Mouse (Mus musculus): Measurements from ENCODE around the gene Chd2.

Gene Chd2

DNA sequence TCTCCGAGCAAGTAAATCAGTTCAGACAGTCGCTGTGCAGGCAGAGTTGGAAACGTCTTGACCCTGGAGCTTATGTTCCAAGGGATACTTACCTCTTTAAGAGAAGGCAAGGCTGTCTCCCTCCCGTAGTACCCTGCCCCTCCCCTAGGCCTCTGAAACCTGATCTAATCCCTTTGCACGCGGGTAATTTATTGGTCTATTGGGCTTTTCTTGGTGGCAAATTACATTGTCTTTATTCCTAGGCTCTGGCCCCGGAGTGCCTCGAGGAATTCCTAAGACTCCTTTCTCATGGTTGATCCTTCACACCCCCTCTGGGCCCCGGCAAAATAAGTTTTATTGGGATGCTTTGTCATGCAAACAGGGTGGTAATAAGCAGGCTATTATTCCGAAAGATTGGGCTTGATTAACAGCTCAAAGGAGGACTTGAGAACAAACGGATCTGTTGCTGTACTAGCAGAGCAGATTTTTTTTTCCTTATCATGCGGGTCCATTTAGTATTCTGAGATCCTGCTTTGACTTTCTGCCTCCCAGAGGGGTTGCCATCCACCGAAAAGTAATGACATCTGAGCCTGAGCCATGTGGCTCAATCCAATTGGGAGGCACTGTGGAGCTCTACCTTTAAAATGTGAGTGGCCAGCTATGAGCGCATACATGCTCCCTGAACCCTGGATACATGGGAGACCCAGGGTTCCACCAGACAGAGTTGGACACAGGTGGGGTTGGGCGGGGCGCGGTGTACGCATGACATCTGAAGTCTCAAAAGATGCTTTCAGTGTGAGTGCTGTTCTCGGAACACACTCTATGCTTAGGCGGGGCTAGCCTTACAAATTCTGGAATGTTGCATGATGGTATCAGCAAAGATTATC is 141.3 kb downstream of the Chd2 start:
- no peak for DNase-seq

GRCm38 (mm10) chr7:73399501-73400044 is 142.1 kb downstream of the Chd2 start:
- DNase-seq = peak; percentile 78

DNA sequence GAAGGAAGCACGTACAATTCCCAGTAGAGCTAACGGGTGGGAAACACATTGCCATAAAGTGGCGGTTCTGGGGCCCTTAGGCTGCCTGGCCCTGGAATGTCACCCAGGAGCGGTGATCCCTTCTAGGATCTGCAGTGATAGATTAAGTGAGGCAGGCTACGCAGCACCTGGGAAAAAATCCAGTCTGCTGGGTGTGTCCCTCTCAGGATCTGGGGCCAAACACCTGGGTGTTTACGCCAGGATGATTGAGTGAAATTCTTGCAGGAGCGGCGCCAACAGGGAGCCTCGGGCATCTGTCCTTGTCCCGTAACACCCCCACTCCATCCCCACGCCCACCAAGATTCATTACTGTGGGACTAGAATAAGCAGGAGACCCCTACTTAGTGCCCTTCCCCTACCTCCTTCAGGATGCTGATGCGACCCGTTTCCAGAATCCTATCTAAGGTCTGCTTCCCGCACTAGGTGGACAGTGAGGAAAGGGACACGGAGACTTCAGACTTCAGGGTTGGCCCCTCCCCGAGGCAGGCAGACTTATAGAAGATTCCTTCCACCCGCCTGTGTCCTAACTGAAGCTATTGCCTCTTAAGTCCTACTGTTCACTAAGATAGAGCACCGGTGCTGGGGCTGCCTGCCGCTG is 142.7 kb downstream of the Chd2 start:
- no peak for DNase-seq

DNA sequence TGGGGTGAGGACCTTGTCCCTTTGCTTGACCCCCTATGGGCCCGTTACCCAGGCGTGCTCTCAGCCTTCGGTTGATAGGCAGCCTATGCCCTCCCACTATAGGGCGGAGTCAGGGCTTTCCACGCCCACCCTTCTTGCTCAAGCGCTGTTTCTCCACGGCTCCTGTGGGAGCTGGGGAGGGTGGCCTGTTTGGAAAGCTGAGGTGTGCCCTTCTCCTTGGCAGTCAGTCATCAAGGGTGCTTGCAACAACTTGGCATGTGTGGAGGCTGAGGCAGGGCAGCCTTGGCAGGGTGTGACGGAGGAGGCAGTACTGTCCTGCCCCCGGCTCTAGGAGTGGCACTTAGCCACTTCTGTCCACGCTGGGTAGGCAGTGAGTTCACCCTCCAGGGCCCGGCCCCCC is 143.3 kb downstream of the Chd2 start:
- peak; percentile 44 for DNase-seq

- DNase-seq = no peak
These were observed 147.6 kb downstream of the Chd2 start for GRCm38 (mm10) chr7:73394013-73394409.

DNA sequence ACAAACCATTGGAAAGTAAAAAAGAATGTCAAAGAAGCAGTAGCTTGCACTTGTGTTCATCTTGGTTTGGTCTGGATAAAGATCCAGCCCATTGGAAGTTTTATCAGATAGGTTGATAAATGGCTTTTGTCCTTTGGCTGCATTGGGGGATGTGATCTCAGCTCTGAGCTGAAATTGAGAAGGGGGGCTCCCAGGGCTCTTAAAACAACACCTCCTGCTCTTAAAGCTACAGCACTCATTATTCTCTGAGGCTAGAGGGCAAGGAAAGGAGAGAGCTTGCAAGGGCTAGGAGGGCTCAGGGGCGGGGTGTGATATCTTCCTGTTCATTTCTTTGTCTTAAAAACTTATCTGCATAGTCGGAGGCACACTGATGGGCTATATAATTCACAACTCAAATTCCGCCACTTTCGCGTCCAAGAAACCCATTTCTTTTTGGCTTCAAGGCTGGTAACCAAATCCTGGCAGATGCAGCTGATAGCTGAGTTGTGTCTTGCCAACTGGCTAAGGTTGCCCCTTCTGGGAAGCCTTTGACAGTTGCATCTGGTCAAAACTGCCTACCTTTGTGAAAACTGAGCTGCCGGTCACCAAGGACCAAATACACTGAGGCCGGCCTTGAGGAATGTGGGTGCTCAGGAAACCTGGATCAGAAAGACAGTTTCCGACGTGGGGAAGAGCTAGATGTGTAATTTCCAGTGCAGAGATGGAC is 148.2 kb downstream of the Chd2 start:
- DNase-seq = no peak

GRCm38 (mm10) chr7:73392359-73392758 is 149.3 kb downstream of the Chd2 start:
- DNase-seq = no peak

GRCm38 (mm10) chr7:73391518-73392321 is 149.9 kb downstream of the Chd2 start:
- no peak for DNase-seq

- DNase-seq = peak; percentile 22
These were observed 150.6 kb downstream of the Chd2 start for GRCm38 (mm10) chr7:73391002-73391517.

DNA sequence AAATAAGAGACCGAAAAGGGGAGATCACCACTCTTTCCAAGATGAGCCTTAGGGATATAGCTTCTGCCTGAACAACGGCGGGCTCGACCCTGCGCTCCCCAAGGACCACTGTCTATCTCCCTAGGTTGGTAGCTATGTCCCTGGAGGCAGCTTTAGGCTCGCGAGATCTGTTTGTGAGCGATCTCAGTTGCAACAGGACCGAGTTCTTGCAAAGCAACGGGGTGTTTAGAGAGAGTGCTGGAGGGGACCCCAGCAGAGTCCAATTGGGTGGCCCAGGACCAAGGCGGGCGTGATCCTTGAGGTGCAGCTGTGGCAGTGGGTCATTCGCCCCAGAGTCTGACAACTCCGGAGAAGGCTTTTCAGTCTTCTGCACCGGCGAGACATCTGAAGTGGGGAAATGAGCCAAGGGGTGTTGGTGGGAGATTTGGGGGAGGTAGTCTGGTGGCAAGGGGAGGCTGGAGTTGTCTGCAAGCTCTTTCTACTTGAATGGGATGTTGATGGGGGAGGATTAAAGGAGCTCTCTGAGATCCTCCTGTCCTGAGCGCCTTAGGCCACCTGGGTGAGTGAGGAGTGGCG is 151.1 kb downstream of the Chd2 start:
- no peak for DNase-seq

DNA sequence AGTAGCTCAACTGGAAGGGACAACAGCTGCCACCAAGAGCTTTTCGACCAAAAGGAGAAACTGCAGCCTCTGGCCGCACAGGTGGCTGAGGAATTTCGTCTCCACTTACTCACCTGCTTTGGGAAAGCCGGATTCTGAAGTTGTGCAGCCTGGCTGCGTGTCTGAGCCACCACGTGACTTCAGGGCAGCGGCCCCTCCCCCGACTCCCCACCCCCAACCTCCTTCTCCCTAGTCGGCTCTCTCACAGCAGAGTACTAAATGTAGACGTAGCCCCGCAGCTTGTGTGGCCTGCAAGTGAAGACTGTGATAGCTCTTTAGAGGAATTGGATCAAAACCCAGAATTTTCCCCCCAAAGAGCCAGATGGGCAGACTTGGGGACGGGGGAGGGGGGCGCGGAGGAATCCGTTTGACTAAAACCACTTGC is 151.7 kb downstream of the Chd2 start:
- DNase-seq = no peak

- no peak for DNase-seq
These were observed 152.2 kb downstream of the Chd2 start for GRCm38 (mm10) chr7:73389419-73389818.

- DNase-seq = no peak
These were observed 152.8 kb downstream of the Chd2 start for GRCm38 (mm10) chr7:73388866-73389265.

DNA sequence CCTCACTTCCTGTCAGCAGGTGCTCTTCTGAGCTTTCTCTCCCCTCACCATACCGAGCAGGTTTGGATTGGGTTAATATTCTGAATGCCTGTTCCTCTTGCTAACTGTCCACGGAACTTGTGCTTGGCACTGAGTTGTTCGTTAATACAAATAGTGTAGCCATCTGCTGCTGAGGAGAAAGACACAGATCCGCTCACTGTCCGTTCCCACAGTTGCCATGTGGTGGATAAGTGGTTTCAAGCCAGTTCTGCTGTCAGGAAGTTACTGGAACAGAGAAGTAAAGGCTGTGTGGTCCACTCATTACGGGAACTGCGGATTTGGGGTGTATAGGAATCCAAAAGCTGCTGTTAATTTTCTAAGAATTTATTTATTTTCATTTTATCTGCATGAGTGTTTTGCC is 158.8 kb downstream of the Chd2 start:
- no peak for DNase-seq

- no peak for DNase-seq
These were observed 163.6 kb downstream of the Chd2 start for GRCm38 (mm10) chr7:73378034-73378433.

GRCm38 (mm10) chr7:73377307-73377706 is 164.3 kb downstream of the Chd2 start:
- no peak for DNase-seq

Measured in thymus, postnatal 4 days (tissue).